Mouse (Mus musculus) cerebellum, postnatal 36 days (tissue): Measurements from ENCODE around the gene Tm9sf1.

Experiments used
- DNase-seq, 2 experiments: peaks; one replicate each; pipeline ENCODE4 v3.0.0; 2021 to 2022; ENCODE audit warnings: mixed read lengths in 2 of 2

Tm9sf1 gene

GRCm38 (mm10) chr14:55634874-55635522 is 8.6 kb downstream of the Tm9sf1 start:
- DNase-seq: peak; percentile 63 to 64

- peak; percentile 28 to 32 for DNase-seq
Measured at GRCm38 (mm10) chr14:55629312-55629711, 14.3 kb downstream of the Tm9sf1 start.

GRCm38 (mm10) chr14:55628077-55628827 is 15.4 kb downstream of the Tm9sf1 start:
- DNase-seq: no peak

GRCm38 (mm10) chr14:55618486-55619195 is 25.0 kb downstream of the Tm9sf1 start:
- peak; percentile 42 to 50 for DNase-seq

- DNase-seq: peak; percentile 69 to 73
Measured at GRCm38 (mm10) chr14:55617822-55618221, 25.8 kb downstream of the Tm9sf1 start, which contains the start of gene Rec8. Rec8 (plus strand) TSS chr14:55618037.

- no peak for DNase-seq
Measured at GRCm38 (mm10) chr14:55616844-55617243, 26.8 kb downstream of the Tm9sf1 start.

- no peak for DNase-seq
Measured at GRCm38 (mm10) chr14:55615876-55616275, 27.7 kb downstream of the Tm9sf1 start.

- no peak for DNase-seq
Measured at GRCm38 (mm10) chr14:55614565-55615178, 28.9 kb downstream of the Tm9sf1 start.

- no peak for DNase-seq
Measured at GRCm38 (mm10) chr14:55613346-55613745, 30.3 kb downstream of the Tm9sf1 start.

GRCm38 (mm10) chr14:55608339-55608738 is 35.3 kb downstream of the Tm9sf1 start:
- no peak for DNase-seq

GRCm38 (mm10) chr14:55605743-55606459 is 37.7 kb downstream of the Tm9sf1 start:
- DNase-seq: no peak

GRCm38 (mm10) chr14:55604823-55605222 is 38.8 kb downstream of the Tm9sf1 start:
- DNase-seq: no peak

GRCm38 (mm10) chr14:55603633-55604576 is 39.7 kb downstream of the Tm9sf1 start:
- DNase-seq: peak; percentile 84 to 87

- no peak for DNase-seq
Measured at GRCm38 (mm10) chr14:55603271-55603632, 40.4 kb downstream of the Tm9sf1 start, which contains the start of gene Irf9. Irf9 (plus strand) TSS chr14:55603571.

- DNase-seq: no peak
Measured at GRCm38 (mm10) chr14:55598521-55599390, 44.9 kb downstream of the Tm9sf1 start.

GRCm38 (mm10) chr14:55596036-55596690 is 47.4 kb downstream of the Tm9sf1 start:
- no peak for DNase-seq

GRCm38 (mm10) chr14:55592226-55592625 is 51.4 kb downstream of the Tm9sf1 start:
- peak in 1 of 2 experiments; percentile 39 for DNase-seq

- peak; percentile 90 to 92 for DNase-seq
Measured at GRCm38 (mm10) chr14:55591331-55591891, 52.2 kb downstream of the Tm9sf1 start, which contains the start of gene Rnf31. Rnf31 (plus strand) TSS chr14:55591708.

- DNase-seq: peak; percentile 71 to 74
Measured at GRCm38 (mm10) chr14:55590748-55591330, 52.8 kb downstream of the Tm9sf1 start, which contains the start of gene Psme2. Psme2 (minus strand) TSS chr14:55591113.
